Mouse (Mus musculus) bone marrow macrophage, adult 2 months (primary cell): ENCODE data around the gene Apol9a.

Source experiments
- CTCF ChIP-seq: IDR thresholded peaks from 2 replicates; pipeline ENCODE4 v1.5.1; 2012; ENCODE audit warnings: low read depth, mild to moderate bottlenecking, low read length, moderate library complexity
- POLR2A ChIP-seq: IDR thresholded peaks from 2 replicates; pipeline ENCODE4 v1.6.1; 2012; ENCODE audit warnings: mild to moderate bottlenecking, low read depth, low read length, borderline replicate concordance

GRCm38 (mm10) chr15:77369981-77370380 lies 41.0 kb downstream of the Apol9a start:
- TF ChIP-seq CTCF (no peak), POLR2A (no peak)
